Mouse (Mus musculus): ENCODE measurements around the gene Ces1a. TPM values are rescaled to one million over a fixed set of nuclear protein-coding genes. Genes with fewer than 3 reads are reported as not detected.

Ces1a gene
- total and polyA plus RNA-seq, 3 experiments = not detected

DNA sequence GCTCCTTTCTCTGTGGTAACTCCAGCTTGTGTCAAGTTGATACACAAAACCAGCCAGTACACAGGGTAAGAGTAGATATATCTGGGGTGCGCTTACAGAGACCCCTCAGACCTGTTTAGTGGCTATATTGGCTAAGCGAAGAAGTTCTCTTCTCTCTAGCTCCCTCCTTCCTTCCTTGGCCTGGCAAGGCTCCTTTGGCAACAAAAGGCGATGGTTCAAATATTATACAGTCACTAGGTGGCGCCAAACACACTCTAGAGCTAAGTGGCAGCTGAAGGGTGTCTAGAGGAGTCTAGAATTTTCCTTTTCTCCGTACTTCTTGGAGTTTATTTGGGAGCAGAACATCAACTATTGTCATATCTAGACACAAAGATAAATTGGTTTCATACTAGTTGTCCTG is 37.7 kb downstream of the Ces1a start:
- Histone ChIP-seq H3K4me1 (ENCODE audit: control insufficient read depth in 1 of 2, insufficient read depth in 2 of 2, low read length in 2 of 2) (no peaks in the 10 kb centered on the region), H3K27ac (ENCODE audit: control insufficient read depth, low read depth, low read length) (no peak overlapping the region), H3K79me2 (ENCODE audit: control insufficient read depth, insufficient read depth, low read length, poor library complexity) (no peaks in the 10 kb centered on the region), H3K9me3 (replicated peaks; ENCODE audit: insufficient read depth, low read length) (no peaks in the 10 kb centered on the region), H3K36me3 (ENCODE audit: control insufficient read depth in 1 of 2, insufficient read depth in 2 of 2, low read length in 2 of 2) (no peaks in the 10 kb centered on the region), H3K27me3 (ENCODE audit: control insufficient read depth in 1 of 2, insufficient read depth in 2 of 2, low read length in 2 of 2) (no peaks in the 10 kb centered on the region), H3K9ac (ENCODE audit: control insufficient read depth, low read depth, low read length, poor library complexity, severe bottlenecking) (no peak overlapping the region), H3K4me3 (ENCODE audit: control insufficient read depth in 1 of 2, insufficient read depth in 1 of 2, low read depth in 2 of 2, low read length in 2 of 2) (no peak overlapping the region)
- DNase-seq (ENCODE audit: low read depth, low spot score) = peak; percentile 67
- TF ChIP-seq CTCF (IDR thresholded peaks at IDR 0.05 in 2 of 3, conservative IDR thresholded peaks at IDR 0.05 in 1 of 3; ENCODE audit: control insufficient read depth in 1 of 3, insufficient read depth in 1 of 3, low read depth in 2 of 3, low read length in 3 of 3, poor library complexity in 1 of 3, severe bottlenecking in 1 of 3) (peak; percentile 48 to 70 (median 49)), NELFE (IDR thresholded peaks at IDR 0.05; ENCODE audit: low read depth, low read length) (no peak), SMC3 (IDR thresholded peaks at IDR 0.05; ENCODE audit: low read depth, low read length) (peak; percentile 60), ZC3H11A (IDR thresholded peaks at IDR 0.05; ENCODE audit: low read depth, low read length) (peak; percentile 22; the same call in 1 of the 2 replicates), ZMIZ1 (IDR thresholded peaks at IDR 0.05; ENCODE audit: low read depth, low read length) (no peak), JUND (IDR thresholded peaks at IDR 0.05; ENCODE audit: low read depth, low read length) (no peak), RAD21 (IDR thresholded peaks at IDR 0.05; ENCODE audit: low read depth, low read length) (peak; percentile 53)

DNA sequence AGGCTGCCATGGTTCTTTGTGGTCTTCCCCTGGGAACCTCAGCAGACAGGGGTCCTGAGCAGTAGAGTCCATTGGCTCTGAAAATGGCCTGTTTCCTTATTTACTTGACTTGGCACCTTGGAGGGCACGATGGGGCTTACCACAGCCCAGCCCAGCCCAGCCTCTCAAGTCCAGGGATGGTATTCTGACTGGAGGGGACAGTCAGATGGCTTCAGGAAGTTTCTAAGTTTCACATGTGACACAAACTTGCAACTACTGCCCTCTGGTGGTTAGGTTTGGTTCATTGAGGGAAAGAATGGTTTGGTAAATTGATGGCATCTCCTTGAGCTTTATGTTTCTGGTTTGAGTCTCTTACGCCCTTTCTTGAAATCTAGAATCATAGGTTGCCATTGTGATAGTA is 49.4 kb downstream of the Ces1a start:
- Histone ChIP-seq H3K79me2 (ENCODE audit: control insufficient read depth, insufficient read depth, low read length, poor library complexity) (no peaks in the 10 kb centered on the region), H3K4me3 (ENCODE audit: control insufficient read depth in 1 of 2, insufficient read depth in 1 of 2, low read depth in 2 of 2, low read length in 2 of 2) (no peak overlapping the region), H3K27me3 (ENCODE audit: control insufficient read depth in 1 of 2, insufficient read depth in 2 of 2, low read length in 2 of 2) (no peaks in the 10 kb centered on the region), H3K4me1 (ENCODE audit: control insufficient read depth in 1 of 2, insufficient read depth in 2 of 2, low read length in 2 of 2) (no peaks in the 10 kb centered on the region), H3K9me3 (replicated peaks; ENCODE audit: insufficient read depth, low read length) (no peaks in the 10 kb centered on the region), H3K9ac (ENCODE audit: control insufficient read depth, low read depth, low read length, poor library complexity, severe bottlenecking) (no peak overlapping the region), H3K27ac (ENCODE audit: control insufficient read depth, low read depth, low read length) (no peak overlapping the region), H3K36me3 (ENCODE audit: control insufficient read depth in 1 of 2, insufficient read depth in 2 of 2, low read length in 2 of 2) (no peaks in the 10 kb centered on the region)
- peak; percentile 44 for DNase-seq (ENCODE audit: low read depth, low spot score)
- TF ChIP-seq SMC3 (IDR thresholded peaks at IDR 0.05; ENCODE audit: low read depth, low read length) (peak; percentile 74), CHD1 (IDR thresholded peaks at IDR 0.05; ENCODE audit: low read depth, low read length) (no peak), HCFC1 (IDR thresholded peaks at IDR 0.05; ENCODE audit: low read depth, low read length) (no peak), E2F4 (IDR thresholded peaks at IDR 0.05; ENCODE audit: borderline replicate concordance, low read depth, low read length) (no peak), CTCF (IDR thresholded peaks at IDR 0.05 in 2 of 3, conservative IDR thresholded peaks at IDR 0.05 in 1 of 3; ENCODE audit: control insufficient read depth in 1 of 3, insufficient read depth in 1 of 3, low read depth in 2 of 3, low read length in 3 of 3, poor library complexity in 1 of 3, severe bottlenecking in 1 of 3) (peak in 2 of 3 experiments; percentile 9 to 59; a peak in 2 of 6 replicates), MYB (IDR thresholded peaks at IDR 0.05; ENCODE audit: low read depth, low read length) (no peak), ZC3H11A (IDR thresholded peaks at IDR 0.05; ENCODE audit: low read depth, low read length) (peak; percentile 68), RAD21 (IDR thresholded peaks at IDR 0.05; ENCODE audit: low read depth, low read length) (peak; percentile 51)

DNA sequence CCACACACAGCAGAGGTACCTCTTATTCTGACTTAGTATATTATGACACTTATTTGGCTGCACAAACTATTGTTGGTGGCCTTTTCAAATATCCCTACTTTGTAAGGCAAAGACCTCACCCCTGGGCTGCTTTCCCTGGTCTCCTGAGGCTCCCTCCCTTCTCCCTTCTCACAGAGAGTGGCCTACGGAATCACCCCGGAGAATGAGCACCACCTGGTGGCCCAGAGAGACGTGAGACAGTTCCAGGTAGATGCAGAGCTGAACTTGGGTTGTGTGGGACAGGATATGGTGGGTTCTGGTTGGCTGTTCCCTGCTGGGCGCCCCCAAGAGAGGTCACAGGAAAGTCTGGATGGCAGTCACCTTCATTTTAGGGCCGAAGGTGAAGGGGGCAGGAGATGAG is 51.2 kb downstream of the Ces1a start:
- no peaks in the 10 kb centered on the region for H3K4me1 ChIP-seq (ENCODE audit: control insufficient read depth in 1 of 2, insufficient read depth in 2 of 2, low read length in 2 of 2)
- TF ChIP-seq CTCF (IDR thresholded peaks at IDR 0.05 in 2 of 3, conservative IDR thresholded peaks at IDR 0.05 in 1 of 3; ENCODE audit: control insufficient read depth in 1 of 3, insufficient read depth in 1 of 3, low read depth in 2 of 3, low read length in 3 of 3, poor library complexity in 1 of 3, severe bottlenecking in 1 of 3) = peak in 2 of 3 experiments; percentile 43 to 46; a peak in 4 of 6 replicates
- no peak for TF ChIP-seq POLR2A (IDR thresholded peaks at IDR 0.05; ENCODE audit: control insufficient read depth in 1 of 2, insufficient read depth in 1 of 2, low read depth in 1 of 2, low read length in 2 of 2, poor library complexity in 1 of 2)
- TF ChIP-seq RAD21 (IDR thresholded peaks at IDR 0.05; ENCODE audit: low read depth, low read length) = peak; percentile 25; the same call in 1 of the 2 replicates
- no peak for TF ChIP-seq GATA1 (IDR thresholded peaks at IDR 0.05; ENCODE audit: low read depth, low read length)
- peak; percentile 63 for TF ChIP-seq SMC3 (IDR thresholded peaks at IDR 0.05; ENCODE audit: low read depth, low read length)
- TF ChIP-seq MYB (IDR thresholded peaks at IDR 0.05; ENCODE audit: low read depth, low read length) = no peak
- TF ChIP-seq JUND (IDR thresholded peaks at IDR 0.05; ENCODE audit: low read depth, low read length) = no peak
- peak; percentile 40; the same call in 1 of the 2 replicates for TF ChIP-seq ZC3H11A (IDR thresholded peaks at IDR 0.05; ENCODE audit: low read depth, low read length)
- no peak for TF ChIP-seq E2F4 (IDR thresholded peaks at IDR 0.05; ENCODE audit: borderline replicate concordance, low read depth, low read length)
- no peak for TF ChIP-seq POLR2AphosphoS2 (IDR thresholded peaks at IDR 0.05; ENCODE audit: low read length)
- no peak overlapping the region for H3K9ac ChIP-seq (ENCODE audit: control insufficient read depth, low read depth, low read length, poor library complexity, severe bottlenecking)
- no peaks in the 10 kb centered on the region for H3K36me3 ChIP-seq (ENCODE audit: control insufficient read depth in 1 of 2, insufficient read depth in 2 of 2, low read length in 2 of 2)
- no peaks in the 10 kb centered on the region for H3K9me3 ChIP-seq (replicated peaks; ENCODE audit: insufficient read depth, low read length)
- no peaks in the 10 kb centered on the region for H3K79me2 ChIP-seq (ENCODE audit: control insufficient read depth, insufficient read depth, low read length, poor library complexity)
- H3K4me3 ChIP-seq (ENCODE audit: control insufficient read depth in 1 of 2, insufficient read depth in 1 of 2, low read depth in 2 of 2, low read length in 2 of 2) = no peak overlapping the region
- no peak overlapping the region for H3K27ac ChIP-seq (ENCODE audit: control insufficient read depth, low read depth, low read length)
- H3K27me3 ChIP-seq (ENCODE audit: control insufficient read depth in 1 of 2, insufficient read depth in 2 of 2, low read length in 2 of 2) = no peaks in the 10 kb centered on the region
- DNase-seq (ENCODE audit: low read depth, low spot score) = no peak
